Mouse (Mus musculus): Measurements from ENCODE around the gene Zdhhc1. TPM values are rescaled to one million over a fixed set of nuclear protein-coding genes. Genes with fewer than 3 reads are reported as not detected.
A peak's percentile ranks its signal among the peaks of the same experiment; 100 is the strongest.

The Zdhhc1 gene
- polyA plus RNA-seq, 1 experiment from 2014 or later, result 40.6 TPM

DNA sequence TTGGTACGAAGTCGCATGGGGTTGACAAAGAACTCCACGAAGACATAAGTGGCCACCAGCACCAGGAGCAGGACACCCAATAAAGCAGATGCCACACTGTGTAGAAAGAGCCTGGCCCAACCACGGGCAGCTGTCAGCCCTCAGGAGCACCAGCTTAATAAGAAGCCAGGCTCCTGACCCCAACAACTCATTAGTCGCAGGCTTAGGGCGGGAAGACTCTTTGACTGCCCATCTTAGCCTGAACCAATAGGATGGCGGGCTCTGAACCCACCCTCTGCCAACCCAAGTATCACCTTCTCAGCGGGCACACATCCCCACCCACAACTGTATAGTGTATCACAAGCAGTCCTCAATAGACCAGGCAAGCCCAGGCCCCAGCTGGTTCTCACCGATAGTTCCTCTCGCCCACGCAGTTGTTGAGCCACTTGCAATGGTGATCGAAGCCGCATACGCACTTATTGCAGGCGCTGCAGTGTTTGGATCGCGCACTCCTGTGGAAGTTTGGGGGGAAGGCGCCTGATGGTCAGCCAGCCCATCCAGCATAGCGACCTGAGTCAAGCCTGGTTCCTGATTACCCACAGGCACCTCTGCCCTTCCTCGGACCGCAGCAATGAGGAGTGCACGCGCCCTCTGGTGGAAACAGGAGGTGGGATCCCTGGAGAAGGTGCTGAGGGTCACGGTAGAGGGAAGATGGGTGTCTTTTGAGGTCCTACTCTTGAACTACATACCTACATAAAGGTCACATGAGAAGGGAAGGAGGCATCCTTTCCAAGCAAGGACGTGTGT, 19.9 kb downstream of the Zdhhc1 start:
- peak; percentile 71 for DNase-seq (ENCODE audit: low spot score)
- 0 out of 2 replicates have a peak, but pooled peaks have one; percentile 9 for ATAC-seq
- H3K4me2 ChIP-seq (replicated peaks; ENCODE audit: low read depth, low read length), result no peak overlapping the region
- no peak overlapping the region for H3K9ac ChIP-seq (replicated peaks; ENCODE audit: low read depth)
- H3K36me3 ChIP-seq (ENCODE audit: insufficient read depth, low read length), result no peaks in the 10 kb centered on the region; the same call in 1 of the 2 replicates
- H3K27me3 ChIP-seq (replicated peaks; ENCODE audit: insufficient read depth, low read length), result no peaks in the 10 kb centered on the region
- no peak overlapping the region for H3K4me3 ChIP-seq (ENCODE audit: low read depth, low read length)
- H3K9me3 ChIP-seq (ENCODE audit: low read length), result no peaks in the 10 kb centered on the region
- WGBS, result 45% methylated on average over 25 of the region's 25 CpGs
- H3K4me1 ChIP-seq (ENCODE audit: insufficient read depth, low read depth, low read length), result peaks cover 17% of the 10 kb centered on the region; the same call in 1 of the 2 replicates
- no peak overlapping the region for H3K27ac ChIP-seq (ENCODE audit: low read length)
- TF ChIP-seq CTCF (IDR thresholded peaks at IDR 0.05) (peak; percentile 96), EP300 (IDR thresholded peaks at IDR 0.05) (no peak)

DNA sequence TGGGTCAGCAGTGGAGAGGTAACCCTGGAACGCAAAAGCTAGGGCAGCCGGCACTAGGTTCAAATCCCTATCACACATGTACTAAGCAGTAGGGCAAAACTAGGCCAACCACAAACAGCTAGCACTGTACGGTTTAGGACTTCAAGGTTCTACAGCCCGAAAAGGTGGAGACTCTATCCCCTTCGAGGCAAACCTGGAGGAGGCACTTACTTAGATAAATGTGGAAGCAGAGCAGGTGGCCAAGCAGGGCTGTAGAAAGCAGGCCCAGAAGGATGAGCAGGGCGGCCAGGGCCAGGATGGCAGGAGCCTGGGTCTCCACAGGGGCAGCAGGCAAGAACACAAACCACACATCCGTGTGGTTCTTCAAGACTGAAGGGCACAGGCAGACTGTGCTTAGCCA, 20.5 kb downstream of the Zdhhc1 start:
- Histone ChIP-seq H3K27ac (ENCODE audit: low read length) (no peak overlapping the region), H3K9ac (replicated peaks; ENCODE audit: low read depth) (no peak overlapping the region), H3K4me3 (ENCODE audit: low read depth, low read length) (no peak overlapping the region), H3K9me3 (ENCODE audit: low read length) (no peaks in the 10 kb centered on the region), H3K4me1 (ENCODE audit: insufficient read depth, low read depth, low read length) (peaks cover 17% of the 10 kb centered on the region; the same call in 1 of the 2 replicates), H3K4me2 (replicated peaks; ENCODE audit: low read depth, low read length) (no peak overlapping the region), H3K36me3 (ENCODE audit: insufficient read depth, low read length) (no peaks in the 10 kb centered on the region; the same call in 1 of the 2 replicates), H3K27me3 (replicated peaks; ENCODE audit: insufficient read depth, low read length) (no peaks in the 10 kb centered on the region)
- 92% methylated on average over 7 of the region's 7 CpGs for WGBS
- TF ChIP-seq CTCF (IDR thresholded peaks at IDR 0.05) (no peak), EP300 (IDR thresholded peaks at IDR 0.05) (no peak)
- no peak for DNase-seq (ENCODE audit: low spot score)
- no peak for ATAC-seq

DNA sequence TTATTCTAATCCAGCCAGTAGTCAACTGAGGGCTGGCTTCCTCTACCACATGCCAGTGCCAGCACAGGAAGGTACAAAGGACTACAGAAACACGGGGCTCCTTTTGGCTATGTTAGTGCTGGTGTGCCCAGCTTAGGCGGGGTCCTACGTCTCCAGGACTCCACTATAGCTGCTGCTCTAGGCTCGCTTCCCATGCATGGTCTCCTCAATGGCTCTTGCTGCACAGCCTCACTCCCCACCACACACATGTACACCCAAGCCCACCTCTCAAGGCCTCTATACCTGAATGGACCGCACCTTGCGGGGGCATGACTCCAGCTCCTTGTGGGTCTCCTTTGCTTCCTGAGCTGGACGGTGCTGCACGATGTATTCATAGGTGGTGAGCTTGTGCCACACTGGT, 21.0 kb downstream of the Zdhhc1 start:
- ATAC-seq, result no peak

DNA sequence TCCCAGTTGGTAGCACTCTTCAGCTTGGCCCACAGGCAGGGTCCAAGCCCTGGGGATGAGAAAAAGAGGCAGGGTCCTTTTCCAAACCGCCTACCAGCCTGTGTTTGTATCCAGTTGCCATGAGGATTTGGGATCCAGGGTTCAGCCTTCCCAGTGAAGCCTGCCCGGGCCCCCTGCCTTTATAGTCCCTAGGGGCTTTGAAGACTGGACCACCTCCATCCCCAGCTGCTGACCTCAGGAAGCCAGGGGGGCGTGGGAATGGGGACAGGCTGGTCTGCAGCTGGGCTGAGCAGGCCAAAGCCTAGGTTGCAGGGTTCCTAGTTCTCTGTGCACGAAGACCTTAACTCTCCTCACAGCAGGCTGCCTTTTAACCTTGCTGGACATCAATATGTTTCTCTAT, 21.4 kb downstream of the Zdhhc1 start:
- H3K9ac ChIP-seq (replicated peaks; ENCODE audit: low read depth), result 0 out of 2 replicates have a peak overlapping the region, but pooled peaks have one; percentile 9
- no peak for ATAC-seq
- no peak overlapping the region for H3K4me2 ChIP-seq (replicated peaks; ENCODE audit: low read depth, low read length)
- H3K9me3 ChIP-seq (ENCODE audit: low read length), result no peaks in the 10 kb centered on the region
- DNase-seq (ENCODE audit: low spot score), result no peak
- no peaks in the 10 kb centered on the region for H3K27me3 ChIP-seq (replicated peaks; ENCODE audit: insufficient read depth, low read length)
- H3K27ac ChIP-seq (ENCODE audit: low read length), result peak overlapping the region; percentile 68
- 67% methylated on average over 4 of the region's 4 CpGs for whole genome bisulfite sequencing
- H3K4me1 ChIP-seq (ENCODE audit: insufficient read depth, low read depth, low read length), result peaks cover 17% of the 10 kb centered on the region; the same call in 1 of the 2 replicates
- H3K4me3 ChIP-seq (ENCODE audit: low read depth, low read length), result no peak overlapping the region
- TF ChIP-seq EP300 (IDR thresholded peaks at IDR 0.05) (no peak), CTCF (IDR thresholded peaks at IDR 0.05) (no peak)
- H3K36me3 ChIP-seq (ENCODE audit: insufficient read depth, low read length), result no peaks in the 10 kb centered on the region; the same call in 1 of the 2 replicates

More for the DNA sequence above, 21.0 kb downstream of the Zdhhc1 start:
- H3K4me3 ChIP-seq (ENCODE audit: low read depth, low read length), result no peak overlapping the region
- TF ChIP-seq CTCF (IDR thresholded peaks at IDR 0.05) (no peak), EP300 (IDR thresholded peaks at IDR 0.05) (no peak)
- H3K9ac ChIP-seq (replicated peaks; ENCODE audit: low read depth), result no peak overlapping the region
- WGBS, result 91% methylated on average over 8 of the region's 8 CpGs
- H3K9me3 ChIP-seq (ENCODE audit: low read length), result no peaks in the 10 kb centered on the region
- no peaks in the 10 kb centered on the region; the same call in 1 of the 2 replicates for H3K36me3 ChIP-seq (ENCODE audit: insufficient read depth, low read length)
- H3K4me1 ChIP-seq (ENCODE audit: insufficient read depth, low read depth, low read length), result peaks cover 17% of the 10 kb centered on the region; the same call in 1 of the 2 replicates
- no peaks in the 10 kb centered on the region for H3K27me3 ChIP-seq (replicated peaks; ENCODE audit: insufficient read depth, low read length)
- H3K4me2 ChIP-seq (replicated peaks; ENCODE audit: low read depth, low read length), result no peak overlapping the region
- no peak for DNase-seq (ENCODE audit: low spot score)
- H3K27ac ChIP-seq (ENCODE audit: low read length), result peak overlapping the region; percentile 68; the same call in 1 of the 2 replicates

DNA sequence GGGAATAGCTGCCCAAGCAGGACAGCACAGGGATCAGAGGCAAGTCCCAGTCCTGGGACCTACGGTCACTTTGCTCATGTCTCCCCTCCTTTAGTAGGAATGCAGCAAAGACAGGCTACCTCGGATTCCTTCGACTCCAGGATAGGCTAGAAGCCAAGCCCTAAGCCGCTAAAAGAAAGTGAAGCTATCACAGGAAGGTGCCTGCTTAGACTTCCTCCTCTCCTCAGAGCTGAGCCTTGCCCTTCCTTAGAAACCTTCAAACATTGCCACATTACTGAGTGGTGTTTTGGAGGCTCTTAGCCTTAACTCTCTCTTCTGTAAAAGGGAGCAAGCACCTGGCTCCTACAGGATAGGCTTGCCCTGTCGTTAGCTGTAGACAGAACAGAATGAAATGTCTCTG, 22.0 kb downstream of the Zdhhc1 start:
- Histone ChIP-seq H3K27ac (ENCODE audit: low read length) (peak overlapping the region; percentile 68), H3K9ac (replicated peaks; ENCODE audit: low read depth) (0 out of 2 replicates have a peak overlapping the region, but pooled peaks have one; percentile 9), H3K27me3 (replicated peaks; ENCODE audit: insufficient read depth, low read length) (no peaks in the 10 kb centered on the region), H3K4me1 (ENCODE audit: insufficient read depth, low read depth, low read length) (peaks cover 17% of the 10 kb centered on the region; the same call in 1 of the 2 replicates), H3K4me2 (replicated peaks; ENCODE audit: low read depth, low read length) (peak overlapping the region; percentile 30; the same call in 1 of the 2 replicates), H3K4me3 (ENCODE audit: low read depth, low read length) (no peak overlapping the region), H3K36me3 (ENCODE audit: insufficient read depth, low read length) (no peaks in the 10 kb centered on the region; the same call in 1 of the 2 replicates), H3K9me3 (ENCODE audit: low read length) (no peaks in the 10 kb centered on the region)
- ATAC-seq, result peak; percentile 9
- TF ChIP-seq EP300 (IDR thresholded peaks at IDR 0.05), result no peak
- TF ChIP-seq CTCF (IDR thresholded peaks at IDR 0.05), result no peak
- WGBS, result 27% methylated on average over 5 of the region's 5 CpGs
- DNase-seq (ENCODE audit: low spot score), result peak; percentile 71

DNA sequence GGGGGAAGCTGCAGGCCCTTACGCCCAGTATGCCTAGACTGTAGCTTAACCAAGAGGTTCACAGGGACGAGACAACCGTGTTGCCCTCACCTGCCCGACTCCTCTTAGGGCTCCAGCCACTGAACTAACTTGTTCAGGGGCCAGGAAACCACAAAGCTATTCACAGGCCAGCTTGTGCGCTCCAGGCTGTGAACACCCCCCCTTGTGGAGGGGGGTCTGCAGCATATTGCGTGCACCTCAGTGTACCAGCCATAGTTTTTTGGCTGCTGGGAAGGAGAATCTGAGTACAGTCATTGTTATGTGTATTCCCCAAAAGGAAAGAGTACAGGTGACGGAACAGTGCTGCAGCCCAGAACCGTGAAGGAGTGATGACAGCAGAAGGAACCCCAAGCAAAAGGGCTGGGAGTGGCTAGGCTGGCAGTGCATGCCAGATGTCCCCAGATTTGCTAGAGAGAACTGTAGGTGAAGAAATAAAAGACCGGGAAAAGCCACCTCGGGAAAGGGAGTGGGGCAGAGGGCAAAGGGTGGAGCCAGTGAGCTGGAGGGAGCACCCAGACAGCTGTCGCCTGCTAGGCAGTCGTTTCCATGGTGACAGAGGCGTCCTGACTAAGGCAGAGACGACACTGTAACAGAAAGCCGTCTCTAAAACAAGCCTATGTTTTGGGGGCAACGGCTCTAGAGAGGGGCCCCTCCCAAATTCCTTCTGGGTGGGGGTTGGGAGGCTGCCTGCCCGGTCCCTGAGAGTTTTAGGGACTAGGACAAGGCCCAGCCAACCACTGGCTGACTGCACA, 22.7 kb downstream of the Zdhhc1 start:
- whole genome bisulfite sequencing, result 34% methylated on average over 17 of the region's 17 CpGs
- ATAC-seq, result peak; percentile 63
- no peaks in the 10 kb centered on the region for H3K27me3 ChIP-seq (replicated peaks; ENCODE audit: insufficient read depth, low read length)
- H3K36me3 ChIP-seq (ENCODE audit: insufficient read depth, low read length), result no peaks in the 10 kb centered on the region; the same call in 1 of the 2 replicates
- no peak overlapping the region for H3K9ac ChIP-seq (replicated peaks; ENCODE audit: low read depth)
- peak overlapping the region; percentile 68 for H3K27ac ChIP-seq (ENCODE audit: low read length)
- peaks cover 19% of the 10 kb centered on the region; the same call in 1 of the 2 replicates for H3K4me1 ChIP-seq (ENCODE audit: insufficient read depth, low read depth, low read length)
- TF ChIP-seq CTCF (IDR thresholded peaks at IDR 0.05) (peak; percentile 27; the same call in 1 of the 2 replicates), EP300 (IDR thresholded peaks at IDR 0.05) (0 out of 2 replicates have a peak, but pooled peaks have one; percentile 41)
- H3K4me2 ChIP-seq (replicated peaks; ENCODE audit: low read depth, low read length), result peak overlapping the region; percentile 30; the same call in 1 of the 2 replicates
- DNase-seq (ENCODE audit: low spot score), result peak; percentile 95
- no peak overlapping the region for H3K4me3 ChIP-seq (ENCODE audit: low read depth, low read length)
- H3K9me3 ChIP-seq (ENCODE audit: low read length), result no peaks in the 10 kb centered on the region
